Mouse (Mus musculus) liver, adult 2 months (tissue): ENCODE measurements around the gene Adamts14.

Experiments used
- CTCF ChIP-seq: fragments of 200-500 bp; IDR thresholded peaks from 2 replicates; pipeline ENCODE4 v1.5.1; 2011; ENCODE audit warnings: low read depth, low read length, control low read depth
- POLR2A ChIP-seq: fragments of 200-500 bp; IDR thresholded peaks from 2 replicates; pipeline ENCODE4 v1.6.1; 2011; ENCODE audit warnings: low read length, control low read depth; ENCODE audit not compliant: insufficient read depth; ENCODE audit errors: extremely low read depth

DNA sequence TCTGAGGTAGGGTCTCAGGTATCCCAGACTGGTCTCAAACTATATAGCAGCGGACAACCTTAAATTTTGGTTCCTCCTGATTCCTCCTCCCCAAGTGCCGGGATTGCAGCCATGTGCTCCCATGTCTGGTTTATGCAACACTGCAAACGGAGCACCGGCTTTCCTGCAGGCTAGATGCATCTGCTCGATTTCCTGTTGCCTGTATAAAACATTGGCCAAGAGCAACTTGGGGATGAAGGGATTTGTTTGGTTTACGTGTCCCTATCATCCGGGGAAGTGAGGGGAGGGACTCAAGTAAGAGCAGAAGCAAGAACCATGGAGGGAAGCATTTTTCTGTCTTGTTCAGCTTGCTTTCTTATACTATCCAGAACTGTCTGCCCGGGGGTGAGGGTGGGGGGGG is 78.0 kb downstream of the Adamts14 start:
- TF ChIP-seq CTCF (no peak), POLR2A (no peak)
